Mouse (Mus musculus) lung, embryonic 15.5 days (tissue): ENCODE results near the gene Pawr. TPM values are rescaled to one million over a fixed set of nuclear protein-coding genes. Genes with fewer than 3 reads are reported as not detected.
"Not testable (repeated sequence)": the region's sequence is repeated elsewhere in the genome, so short reads cannot be mapped to it uniquely, and the experiment has no call there.

ENCODE experiments used
- ATAC-seq: fragments of 200-750 bp; cut with Nextera tagmentation; 2 replicates; pipeline ENCODE4 v1.8.0; 2017; ENCODE audit warnings: moderate number of reproducible peaks, borderline replicate concordance; ENCODE audit not compliant: low FRiP score, low TSS enrichment; ENCODE audit errors: extremely low read depth
- H3K27ac ChIP-seq: fragments of 300-500 bp; sonication (generic); 2 replicates; pipeline ENCODE4 v1.5.1; 2015; ENCODE audit warnings: moderate library complexity, mild to moderate bottlenecking, inconsistent platforms
- H3K27me3 ChIP-seq: fragments of 300-500 bp; sonication (generic); 2 replicates; pipeline ENCODE4 v1.6.1; 2015; ENCODE audit warnings: inconsistent platforms
- H3K36me3 ChIP-seq: fragments of 300-500 bp; sonication (generic); 2 replicates; pipeline ENCODE4 v1.6.1; 2015; ENCODE audit warnings: inconsistent platforms
- H3K4me1 ChIP-seq: fragments of 300-500 bp; sonication (generic); 2 replicates; pipeline ENCODE4 v1.6.1; 2015; ENCODE audit warnings: inconsistent platforms
- H3K4me2 ChIP-seq: fragments of 300-500 bp; sonication (generic); 2 replicates; pipeline ENCODE4 v1.6.1; 2015; ENCODE audit warnings: inconsistent platforms, mild to moderate bottlenecking, moderate library complexity
- H3K4me3 ChIP-seq: fragments of 300-500 bp; sonication (generic); 2 replicates; pipeline ENCODE4 v1.5.1; 2015; ENCODE audit warnings: mild to moderate bottlenecking, inconsistent platforms
- H3K9ac ChIP-seq: fragments of 300-500 bp; sonication (generic); 2 replicates; pipeline ENCODE4 v1.6.1; 2015; ENCODE audit warnings: inconsistent platforms
- H3K9me3 ChIP-seq: fragments of 300-500 bp; sonication (generic); 2 replicates; pipeline ENCODE4 v1.6.1; 2016; ENCODE audit warnings: inconsistent platforms
- WGBS: fragments of 180-500 bp; shearing (Covaris S2); methylation state at CpG from one replicate; pipeline ENCODE4 v1.1.7; 2015; 5-methylcytosine and 5-hydroxymethylcytosine counted together
- polyA plus RNA-seq: library from polyadenylated mRNA; unstranded; fragments of >200 nt; fragmentation: Nextera tagmentation; extraction: Ambion mirVana; gene quantifications from 2 replicates; pipeline ENCODE4 v1.2.1, GENCODE M21; 2015

Pawr gene
- polyA plus RNA-seq, 1 experiment from 2014 or later: 20.8 TPM

- Histone ChIP-seq H3K27ac (no peak overlapping the region), H3K4me2 (no peak overlapping the region), H3K9me3 (no peaks in the 10 kb centered on the region), H3K9ac (no peak overlapping the region), H3K4me1 (peaks cover 6% of the 10 kb centered on the region; the same call in 1 of the 2 replicates), H3K27me3 (no peaks in the 10 kb centered on the region), H3K4me3 (no peak overlapping the region), H3K36me3 (peaks cover 5% of the 10 kb centered on the region)
- ATAC-seq: no peak
- 88% methylated on average over 5 of the region's 5 CpGs for WGBS
These were observed 85.5 kb downstream of the Pawr start for GRCm38 (mm10) chr10:108417448-108417847.

- peaks cover 29% of the 10 kb centered on the region for H3K4me1 ChIP-seq
- no peak overlapping the region for H3K4me2 ChIP-seq
- H3K4me3 ChIP-seq: no peak overlapping the region
- no peak overlapping the region for H3K9ac ChIP-seq
- H3K27me3 ChIP-seq: no peaks in the 10 kb centered on the region
- no peak for ATAC-seq
- H3K36me3 ChIP-seq: no peaks in the 10 kb centered on the region
- H3K9me3 ChIP-seq: no peaks in the 10 kb centered on the region
- 87% methylated on average over 10 of the region's 10 CpGs for WGBS
- H3K27ac ChIP-seq: no peak overlapping the region
These were observed 98.6 kb downstream of the Pawr start for GRCm38 (mm10) chr10:108430553-108430952.

GRCm38 (mm10) chr10:108432194-108432593 lies 100.3 kb downstream of the Pawr start:
- Histone ChIP-seq H3K27ac (no peak overlapping the region), H3K9ac (no peak overlapping the region), H3K36me3 (no peaks in the 10 kb centered on the region), H3K4me1 (peaks cover 37% of the 10 kb centered on the region), H3K4me2 (no peak overlapping the region), H3K27me3 (no peaks in the 10 kb centered on the region), H3K4me3 (no peak overlapping the region), H3K9me3 (no peaks in the 10 kb centered on the region)
- ATAC-seq: no peak
- 22% methylated on average over 10 of the region's 10 CpGs for WGBS

- Histone ChIP-seq H3K4me3 (0 out of 2 replicates have a peak overlapping the region, but pooled peaks have one; percentile 5), H3K27ac (peak overlapping the region; percentile 22; the same call in 1 of the 2 replicates), H3K9ac (no peak overlapping the region), H3K4me2 (peak overlapping the region; percentile 42), H3K27me3 (no peaks in the 10 kb centered on the region), H3K9me3 (no peaks in the 10 kb centered on the region), H3K36me3 (no peaks in the 10 kb centered on the region), H3K4me1 (peaks cover 37% of the 10 kb centered on the region)
- ATAC-seq: no peak
- 9% methylated on average over 15 of the region's 15 CpGs for WGBS
These were observed 102.1 kb downstream of the Pawr start for GRCm38 (mm10) chr10:108433976-108434375.

GRCm38 (mm10) chr10:108435616-108436015 lies 103.7 kb downstream of the Pawr start:
- Histone ChIP-seq H3K4me3 (no peak overlapping the region), H3K9me3 (no peaks in the 10 kb centered on the region), H3K27me3 (no peaks in the 10 kb centered on the region), H3K9ac (no peak overlapping the region), H3K4me2 (peak overlapping the region; percentile 23; the same call in 1 of the 2 replicates), H3K27ac (no peak overlapping the region), H3K36me3 (no peaks in the 10 kb centered on the region), H3K4me1 (peaks cover 37% of the 10 kb centered on the region)
- WGBS: 11% methylated on average over 5 of the region's 5 CpGs
- ATAC-seq: no peak

- no peak for ATAC-seq
- peak overlapping the region; percentile 33; the same call in 1 of the 2 replicates for H3K27ac ChIP-seq
- WGBS: 25% methylated on average over 8 of the region's 8 CpGs
These were observed 104.4 kb downstream of the Pawr start for GRCm38 (mm10) chr10:108436365-108436764.

GRCm38 (mm10) chr10:108440251-108440650 lies 108.3 kb downstream of the Pawr start:
- H3K27me3 ChIP-seq, H3K36me3 ChIP-seq, ATAC-seq, H3K27ac ChIP-seq, H3K9ac ChIP-seq, H3K4me2 ChIP-seq, H3K9me3 ChIP-seq, H3K4me3 ChIP-seq: not testable (repeated sequence)
- peaks cover 25% of the 10 kb centered on the region for H3K4me1 ChIP-seq
- WGBS: 97% methylated on average over 5 of the region's 5 CpGs

More at GRCm38 (mm10) chr10:108436365-108436764, 104.4 kb downstream of the Pawr start:
- Histone ChIP-seq H3K27me3 (no peaks in the 10 kb centered on the region), H3K9ac (no peak overlapping the region), H3K36me3 (no peaks in the 10 kb centered on the region), H3K4me1 (peaks cover 37% of the 10 kb centered on the region), H3K4me2 (no peak overlapping the region), H3K9me3 (no peaks in the 10 kb centered on the region), H3K4me3 (no peak overlapping the region)

- Histone ChIP-seq H3K4me3 (no peak overlapping the region), H3K4me1 (peaks cover 45% of the 10 kb centered on the region), H3K27me3 (no peaks in the 10 kb centered on the region), H3K9ac (no peak overlapping the region), H3K4me2 (no peak overlapping the region), H3K9me3 (no peaks in the 10 kb centered on the region), H3K36me3 (no peaks in the 10 kb centered on the region), H3K27ac (0 out of 2 replicates have a peak overlapping the region, but pooled peaks have one; percentile 86)
- no peak for ATAC-seq
- WGBS: 50% methylated on average over 19 of the region's 19 CpGs
These were observed 112.3 kb downstream of the Pawr start for GRCm38 (mm10) chr10:108443931-108444876.

GRCm38 (mm10) chr10:108445123-108445522 lies 113.2 kb downstream of the Pawr start:
- Histone ChIP-seq H3K36me3 (no peaks in the 10 kb centered on the region), H3K4me3 (no peak overlapping the region), H3K27me3 (no peaks in the 10 kb centered on the region), H3K4me2 (peak overlapping the region; percentile 69), H3K9ac (no peak overlapping the region), H3K4me1 (peaks cover 45% of the 10 kb centered on the region), H3K9me3 (no peaks in the 10 kb centered on the region), H3K27ac (peak overlapping the region; percentile 86)
- WGBS: 9% methylated on average over 4 of the region's 4 CpGs
- ATAC-seq: no peak

GRCm38 (mm10) chr10:108445606-108446005 lies 113.7 kb downstream of the Pawr start:
- 7% methylated on average over 10 of the region's 10 CpGs for WGBS
- peak; percentile 29; the same call in 1 of the 2 replicates for ATAC-seq
- Histone ChIP-seq H3K4me2 (peak overlapping the region; percentile 69), H3K9ac (no peak overlapping the region), H3K4me1 (peaks cover 45% of the 10 kb centered on the region), H3K36me3 (no peaks in the 10 kb centered on the region), H3K27ac (peak overlapping the region; percentile 86), H3K4me3 (peak overlapping the region; percentile 37), H3K9me3 (no peaks in the 10 kb centered on the region), H3K27me3 (no peaks in the 10 kb centered on the region)

GRCm38 (mm10) chr10:108446041-108446931 lies 114.4 kb downstream of the Pawr start:
- 5% methylated on average over 24 of the region's 24 CpGs for WGBS
- Histone ChIP-seq H3K9ac (peak overlapping the region; percentile 43), H3K4me1 (peaks cover 45% of the 10 kb centered on the region), H3K4me3 (peak overlapping the region; percentile 37), H3K9me3 (no peaks in the 10 kb centered on the region), H3K4me2 (peak overlapping the region; percentile 69), H3K36me3 (no peaks in the 10 kb centered on the region), H3K27ac (peak overlapping the region; percentile 86), H3K27me3 (no peaks in the 10 kb centered on the region)
- ATAC-seq: peak; percentile 49
